10 mouse cellular contexts compared by ENCODE assay signal in the genomic region with DNA sequence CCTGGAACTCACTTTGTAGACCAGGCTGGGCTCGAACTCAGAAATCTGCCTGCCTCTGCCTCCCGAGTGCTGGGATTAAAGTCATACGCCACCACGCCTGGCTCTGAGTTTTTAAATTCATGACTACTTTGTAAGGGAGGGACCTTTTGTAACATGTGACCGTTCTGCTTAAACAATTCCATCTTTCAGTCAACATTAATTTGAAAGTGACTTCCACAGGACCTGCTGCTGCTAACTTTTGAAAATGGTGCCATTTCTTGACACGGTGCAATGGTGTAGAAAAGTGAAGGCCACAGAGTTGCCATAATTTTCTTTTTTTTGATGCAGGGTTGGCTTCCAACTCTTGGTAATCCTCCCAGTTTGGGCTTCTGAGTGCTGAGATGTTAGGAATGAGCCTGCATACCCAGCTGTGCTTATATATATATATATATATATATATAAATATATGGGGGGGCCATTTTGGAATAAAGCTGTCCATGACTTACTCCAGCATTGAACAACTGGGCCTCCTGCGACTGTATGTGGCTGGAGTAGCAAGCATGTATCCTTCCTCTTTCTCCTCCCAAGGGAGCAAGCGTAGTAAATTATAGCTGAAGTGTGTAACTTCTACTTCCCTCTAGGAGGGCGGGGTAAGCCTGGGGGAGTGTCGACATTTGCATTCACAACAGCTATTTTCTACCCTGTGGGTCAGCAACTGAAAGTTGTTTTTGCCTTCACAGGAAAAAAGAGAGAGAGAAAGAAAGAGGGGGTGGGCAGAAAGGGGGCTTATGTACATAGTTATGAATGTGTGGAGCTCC. TPM values are rescaled to one million over a fixed set of nuclear protein-coding genes. Genes with fewer than 3 reads are reported as not detected.
DNase-seq lines count a peak whose midpoint lies in the region; ATAC-seq and TF ChIP-seq lines count a peak whose summit lies in the region.
"Had no signal": no experiment of that assay in that cellular context is flagged by ENCODE, and none has a peak within 500 bp of the region (broad histone marks: within the 10 kb centered on the region; RNA-seq: fewer than 3 reads in every experiment).

No protein-coding gene starts in this region.

- no peak overlapping the region for H3K4me3 ChIP-seq in MEL (ENCODE audit: control insufficient read depth in 1 of 2, insufficient read depth in 1 of 2, low read depth in 2 of 2, low read length in 2 of 2)
- no peak overlapping the region for H3K4me3 ChIP-seq in hindbrain, embryonic 10.5 days
- no peak overlapping the region for H3K4me3 ChIP-seq in midbrain, embryonic 12.5 days
- no peak overlapping the region for H3K4me3 ChIP-seq in intestine, postnatal 0 days (ENCODE audit: low read depth, low read length)
- H3K4me3 ChIP-seq: stomach, embryonic 15.5 days had no signal

- no peak overlapping the region for H3K9ac ChIP-seq in MEL (ENCODE audit: control insufficient read depth, low read depth, low read length, poor library complexity, severe bottlenecking)
- H3K9ac ChIP-seq in midbrain, embryonic 12.5 days (replicated peaks), result no peak overlapping the region
- no peak overlapping the region for H3K9ac ChIP-seq in intestine, postnatal 0 days (ENCODE audit: low read depth, low read length)
- H3K9ac ChIP-seq: stomach, embryonic 15.5 days had no signal

- no peak overlapping the region for H3K27ac ChIP-seq in MEL (ENCODE audit: control insufficient read depth, low read depth, low read length)
- peak overlapping the region; percentile 85 for H3K27ac ChIP-seq in hindbrain, embryonic 10.5 days
- peak overlapping the region; percentile 78 for H3K27ac ChIP-seq in midbrain, embryonic 12.5 days (replicated peaks)
- no peak overlapping the region for H3K27ac ChIP-seq in intestine, postnatal 0 days (ENCODE audit: low read depth, low read length)
- H3K27ac ChIP-seq: stomach, embryonic 15.5 days had no signal

- ATAC-seq in midbrain, embryonic 12.5 days (ENCODE audit: low FRiP score, low read depth), result no peak
- no peak for ATAC-seq in intestine, postnatal 0 days

- peaks cover 2 to 13% of the 10 kb centered on the region in 2 experiments; a peak in 2 of 4 replicates for H3K4me1 ChIP-seq in MEL (ENCODE audit: control insufficient read depth in 1 of 2, insufficient read depth in 2 of 2, low read length in 2 of 2)
- H3K4me1 ChIP-seq in hindbrain, embryonic 10.5 days (replicated peaks), result peaks cover 73% of the 10 kb centered on the region
- peaks cover 51% of the 10 kb centered on the region for H3K4me1 ChIP-seq in midbrain, embryonic 12.5 days
- H3K4me1 ChIP-seq in intestine, postnatal 0 days (replicated peaks; ENCODE audit: control insufficient read depth, insufficient read depth, low read length), result 0 out of 2 replicates have a peak, but pooled peaks cover 6% of the 10 kb centered on the region

- H3K4me2 ChIP-seq in midbrain, embryonic 12.5 days (replicated peaks), result no peak overlapping the region
- H3K4me2 ChIP-seq in intestine, postnatal 0 days (replicated peaks; ENCODE audit: low read depth), result no peak overlapping the region
- H3K4me2 ChIP-seq: stomach, embryonic 15.5 days had no signal

- 88% methylated on average over 10 of the region's 10 CpGs for WGBS in hindbrain, embryonic 10.5 days
- 82% methylated on average over 10 of the region's 10 CpGs for WGBS in midbrain, embryonic 12.5 days
- WGBS in intestine, postnatal 0 days, result 80% methylated on average over 10 of the region's 10 CpGs

- TF ChIP-seq POLR2A in MEL (IDR thresholded peaks at IDR 0.05; ENCODE audit: control insufficient read depth in 1 of 2, insufficient read depth in 1 of 2, low read depth in 1 of 2, low read length in 2 of 2, poor library complexity in 1 of 2), result no peak

- no peak for TF ChIP-seq RAD21 in MEL (IDR thresholded peaks at IDR 0.05; ENCODE audit: low read depth, low read length)

- no peaks in the 10 kb centered on the region for H3K27me3 ChIP-seq in MEL (ENCODE audit: control insufficient read depth in 1 of 2, insufficient read depth in 2 of 2, low read length in 2 of 2)
- no peaks in the 10 kb centered on the region for H3K27me3 ChIP-seq in hindbrain, embryonic 10.5 days (ENCODE audit: insufficient read depth, poor library complexity, severe bottlenecking)
- no peaks in the 10 kb centered on the region for H3K27me3 ChIP-seq in midbrain, embryonic 12.5 days
- H3K27me3 ChIP-seq in intestine, postnatal 0 days (replicated peaks; ENCODE audit: control insufficient read depth, insufficient read depth, low read length), result no peaks in the 10 kb centered on the region
- H3K27me3 ChIP-seq: stomach, embryonic 15.5 days had no signal

- no peaks in the 10 kb centered on the region for H3K79me2 ChIP-seq in MEL (ENCODE audit: control insufficient read depth, insufficient read depth, low read length, poor library complexity)

- no peak for TF ChIP-seq EP300 in MEL (IDR thresholded peaks at IDR 0.05; ENCODE audit: low read depth in 1 of 2, low read length in 2 of 2)

- peak; percentile 44 for DNase-seq in layer of hippocampus, adult 9-11 months
- no peak for DNase-seq in layer of hippocampus, postnatal 36 days
- DNase-seq in MEL (ENCODE audit: low read depth, low spot score), result peak; percentile 65
- DNase-seq in hindbrain, embryonic 10.5 days (ENCODE audit: low spot score), result no peak
- no peak for DNase-seq in thymus, postnatal 4 days
- DNase-seq in gastrocnemius, adult 8-10 months (ENCODE audit: low spot score in 2 of 2), result no peak
- DNase-seq: heart, postnatal 14 days had no signal

- TF ChIP-seq CTCF in MEL (IDR thresholded peaks at IDR 0.05 in 2 of 3, conservative IDR thresholded peaks at IDR 0.05 in 1 of 3; ENCODE audit: control insufficient read depth in 1 of 3, insufficient read depth in 1 of 3, low read depth in 2 of 3, low read length in 3 of 3, poor library complexity in 1 of 3, severe bottlenecking in 1 of 3), result no peak
- no peak for TF ChIP-seq CTCF in intestine, postnatal 0 days (IDR thresholded peaks at IDR 0.05; ENCODE audit: low read depth)

- H3K9me3 ChIP-seq in MEL (replicated peaks; ENCODE audit: insufficient read depth, low read length), result no peaks in the 10 kb centered on the region
- H3K9me3 ChIP-seq in hindbrain, embryonic 10.5 days, result no peaks in the 10 kb centered on the region
- H3K9me3 ChIP-seq in midbrain, embryonic 12.5 days, result no peaks in the 10 kb centered on the region
- no peaks in the 10 kb centered on the region for H3K9me3 ChIP-seq in intestine, postnatal 0 days (ENCODE audit: control insufficient read depth)
- H3K9me3 ChIP-seq: stomach, embryonic 15.5 days had no signal

- H3K36me3 ChIP-seq in MEL (ENCODE audit: control insufficient read depth in 1 of 2, insufficient read depth in 2 of 2, low read length in 2 of 2), result peaks cover 0 to 13% of the 10 kb centered on the region in 2 experiments; a peak in 2 of 4 replicates
- no peaks in the 10 kb centered on the region for H3K36me3 ChIP-seq in hindbrain, embryonic 10.5 days
- H3K36me3 ChIP-seq in midbrain, embryonic 12.5 days, result no peaks in the 10 kb centered on the region
- H3K36me3 ChIP-seq in intestine, postnatal 0 days (ENCODE audit: control insufficient read depth, insufficient read depth), result no peaks in the 10 kb centered on the region
- H3K36me3 ChIP-seq: stomach, embryonic 15.5 days had no signal

TF ChIP-seq in MEL, 35 proteins besides CTCF, POLR2A, EP300 and RAD21:
- TF ChIP-seq POLR2AphosphoS5 (IDR thresholded peaks at IDR 0.05; ENCODE audit: borderline replicate concordance, low read depth, low read length), result no peak
- no peak for TF ChIP-seq ELF1 (IDR thresholded peaks at IDR 0.05; ENCODE audit: low read depth, low read length)
- TF ChIP-seq CHD2 (IDR thresholded peaks at IDR 0.05; ENCODE audit: low read length), result no peak
- TF ChIP-seq MYC (IDR thresholded peaks at IDR 0.05; ENCODE audit: low read depth, low read length), result no peak
- no peak for TF ChIP-seq ZNF384 (IDR thresholded peaks at IDR 0.05; ENCODE audit: low read depth, low read length)
- no peak for TF ChIP-seq BHLHE40 (IDR thresholded peaks at IDR 0.05; ENCODE audit: borderline replicate concordance, low read depth, low read length)
- no peak for TF ChIP-seq MXI1 (IDR thresholded peaks at IDR 0.05; ENCODE audit: low read depth, low read length)
- no peak for TF ChIP-seq KAT2A (conservative IDR thresholded peaks at IDR 0.05; ENCODE audit: low read depth, low read length)
- TF ChIP-seq ZKSCAN1 (IDR thresholded peaks at IDR 0.05; ENCODE audit: low read depth, low read length), result no peak
- TF ChIP-seq ZC3H11A (IDR thresholded peaks at IDR 0.05; ENCODE audit: low read depth, low read length), result no peak
- no peak for TF ChIP-seq USF2 (IDR thresholded peaks at IDR 0.05; ENCODE audit: borderline replicate concordance in 1 of 2, insufficient read depth in 1 of 2, low read depth in 1 of 2, low read length in 2 of 2)

RNA-seq across cellular contexts. Expression of a gene that starts 56.9 kb away (rescaled TPM):
- 10 to 100 TPM; 71.0 to 78.7 TPM for total RNA-seq in layer of hippocampus, postnatal 36 days (2021)
- total RNA-seq in MEL (2012; rRNA removed), result 7.8 and 12.7 TPM in 2 replicates
- 10 to 100 TPM in 1 of 2 experiments, not detected in 1; 16.4 TPM for polyA plus RNA-seq in MEL (2012; ENCODE audit: insufficient read depth in 1 of 2, insufficient read length in 2 of 2, low read depth in 1 of 2, low replicate concordance in 2 of 2, missing spikeins in 1 of 2)
- 80.4 and 85.0 TPM in 2 replicates for polyA plus RNA-seq in hindbrain, embryonic 10.5 days (2016; fragmentation: Nextera tagmentation; extraction: Ambion mirVana)
- 112 and 125 TPM in 2 replicates for polyA plus RNA-seq in midbrain, embryonic 12.5 days (2016; fragmentation: Nextera tagmentation; extraction: Ambion mirVana)
- polyA plus RNA-seq in intestine, postnatal 0 days (2015; fragmentation: Nextera tagmentation; extraction: Ambion mirVana), result 34.1 and 35.5 TPM in 2 replicates
- under 1 TPM; 0.44 to 0.94 (median 0.76) TPM for total RNA-seq in gastrocnemius, adult 8-10 months (2022)

Comparison
In these comparisons a context has a peak if more than half of its experiments do, and no peak if none do; other contexts are left out.
1. DNase-seq: peak in layer of hippocampus, adult 9-11 months (single experiment) and MEL (single experiment); none in layer of hippocampus, postnatal 36 days (0 of 2), hindbrain, embryonic 10.5 days (single experiment), thymus, postnatal 4 days (single experiment) and gastrocnemius, adult 8-10 months (0 of 2).
2. H3K27ac ChIP-seq: peak in hindbrain, embryonic 10.5 days (single experiment) and midbrain, embryonic 12.5 days (single experiment); none in MEL (single experiment) and intestine, postnatal 0 days (single experiment).